Mouse (Mus musculus) frontal cortex, postnatal 36 days (tissue): ENCODE data around the gene Gm10271.

Experiments
- DNase-seq, 2 experiments: peaks; one replicate each; pipeline ENCODE4 v3.0.0; 2022; ENCODE audit warnings: low spot score in 2 of 2

Gm10271 gene

DNA sequence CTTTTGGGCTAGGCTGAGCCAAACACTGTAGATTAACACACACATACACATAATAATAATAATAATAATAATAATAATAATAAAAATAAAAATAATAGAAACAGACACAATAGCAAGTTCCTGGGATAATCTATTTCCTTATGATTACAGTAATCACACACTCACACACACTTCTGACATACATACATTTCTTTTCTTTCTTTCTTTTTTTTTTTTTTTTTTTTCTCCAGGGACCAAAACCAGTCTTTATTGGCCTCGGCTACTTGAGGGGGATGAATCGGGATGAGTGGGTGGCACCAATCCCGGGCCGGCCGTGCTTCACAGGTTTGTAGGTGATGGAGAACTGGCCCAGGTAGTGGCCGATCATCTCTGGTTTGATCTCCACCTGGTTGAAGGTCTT is at the start of gene Gm10271:
TSS of gene Gm10271 (minus strand) at position 101 of the 400 bp plus-strand sequence.
- no peak for DNase-seq

- DNase-seq = no peak
These were observed 48.8 kb upstream of the Gm10271 start for GRCm38 (mm10) chr10:117021020-117021754.

DNA sequence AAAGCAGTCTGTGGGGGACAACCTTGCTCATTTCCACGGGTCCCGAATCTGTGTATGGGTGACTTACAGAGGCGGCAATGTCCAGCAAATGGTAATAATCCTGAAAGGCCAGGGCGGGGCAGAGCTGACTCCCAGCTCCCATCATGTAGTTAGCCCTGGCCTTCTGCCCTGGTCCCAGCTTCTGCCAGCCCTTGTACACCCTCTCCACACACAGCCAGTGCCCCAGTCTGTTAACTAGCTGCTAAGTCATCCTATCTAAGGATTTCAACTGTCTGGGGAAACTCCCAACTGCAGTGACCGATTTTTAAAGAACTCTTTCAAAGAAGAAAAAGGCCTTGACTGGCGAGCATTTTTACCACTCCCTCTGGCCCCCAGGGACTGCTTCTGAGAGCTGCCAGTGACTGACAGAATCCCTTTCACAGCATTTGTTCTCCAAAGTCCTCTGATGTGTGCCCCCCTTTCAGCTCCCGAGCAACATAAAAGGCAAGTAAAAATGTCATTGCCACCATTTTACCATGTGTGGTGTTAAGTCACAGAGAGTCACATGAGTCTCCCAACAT is 46.0 kb upstream of the Gm10271 start:
- no peak for DNase-seq

GRCm38 (mm10) chr10:117014565-117014964 is 42.2 kb upstream of the Gm10271 start:
- DNase-seq = no peak

DNA sequence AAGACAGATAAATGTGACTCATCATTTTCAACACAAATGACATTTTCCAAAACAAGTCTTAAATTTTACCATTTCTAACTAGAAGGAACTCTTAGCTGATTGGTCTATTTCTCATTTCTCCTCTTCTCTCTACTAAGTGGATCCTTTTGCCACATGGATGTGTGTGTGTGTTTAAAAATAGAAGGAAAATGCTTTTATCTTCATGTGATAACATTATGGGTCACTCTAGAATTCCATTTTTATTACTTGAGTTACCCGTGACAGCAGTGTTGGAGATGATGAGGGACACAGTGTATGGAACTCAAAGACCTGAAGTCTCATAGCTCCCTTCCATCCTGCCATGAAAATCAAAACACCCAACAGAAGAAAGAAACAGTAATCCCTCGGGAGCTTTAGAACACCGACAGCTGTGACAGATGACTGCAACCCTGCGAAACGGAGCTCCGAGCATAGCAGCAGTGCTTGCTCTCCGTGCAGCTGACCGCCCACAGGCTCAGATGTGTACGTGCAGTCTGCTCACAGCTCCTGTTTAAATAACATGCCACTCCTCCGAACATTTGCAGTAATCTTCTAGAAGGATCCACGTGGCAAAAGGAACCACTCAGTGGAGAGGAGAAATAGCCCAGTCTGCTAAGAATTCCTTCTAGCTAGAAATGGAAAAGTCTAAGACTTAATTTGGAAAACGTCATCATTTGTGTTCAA is 41.4 kb upstream of the Gm10271 start:
- DNase-seq = peak; percentile 43 to 67

DNA sequence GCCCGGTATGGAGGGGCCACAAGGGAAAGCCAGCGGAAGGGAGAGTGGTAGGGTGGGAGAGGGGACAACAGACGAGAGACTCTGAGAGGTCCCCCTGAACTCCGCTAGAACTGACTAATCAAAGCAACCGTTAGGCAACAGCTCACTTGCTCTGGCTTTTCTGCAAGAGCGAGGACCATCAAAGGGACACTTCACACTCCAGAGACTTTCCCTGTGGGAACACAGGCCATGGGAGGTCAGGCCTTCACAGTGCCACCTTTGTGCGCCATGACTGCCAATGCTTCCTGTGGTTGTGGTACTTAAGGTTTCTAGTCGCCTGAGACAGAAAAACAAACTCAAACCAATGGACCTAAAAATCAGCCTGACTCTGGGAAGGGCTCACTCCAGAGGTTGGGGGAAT is 38.6 kb upstream of the Gm10271 start:
- DNase-seq = no peak

DNA sequence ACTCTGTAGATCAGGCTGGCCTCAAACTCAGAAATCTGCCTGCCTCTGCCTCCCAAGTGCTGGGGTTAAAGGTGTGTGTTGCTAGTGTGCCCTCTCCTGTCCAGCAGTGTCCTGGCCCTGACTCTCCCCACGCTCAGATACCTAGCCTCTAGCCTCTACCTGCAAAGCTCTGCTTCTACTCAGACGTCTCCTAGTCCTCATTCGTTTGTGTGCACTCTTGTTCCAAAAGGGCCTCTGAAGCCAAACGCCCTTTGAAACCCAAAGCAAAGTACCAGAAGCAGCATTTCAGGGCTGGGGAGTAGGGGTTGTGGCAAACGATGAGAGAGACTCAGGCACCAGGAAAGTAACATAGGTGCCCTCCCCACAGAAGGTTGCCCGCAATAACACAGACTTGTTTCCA is 37.3 kb upstream of the Gm10271 start:
- DNase-seq = no peak

DNA sequence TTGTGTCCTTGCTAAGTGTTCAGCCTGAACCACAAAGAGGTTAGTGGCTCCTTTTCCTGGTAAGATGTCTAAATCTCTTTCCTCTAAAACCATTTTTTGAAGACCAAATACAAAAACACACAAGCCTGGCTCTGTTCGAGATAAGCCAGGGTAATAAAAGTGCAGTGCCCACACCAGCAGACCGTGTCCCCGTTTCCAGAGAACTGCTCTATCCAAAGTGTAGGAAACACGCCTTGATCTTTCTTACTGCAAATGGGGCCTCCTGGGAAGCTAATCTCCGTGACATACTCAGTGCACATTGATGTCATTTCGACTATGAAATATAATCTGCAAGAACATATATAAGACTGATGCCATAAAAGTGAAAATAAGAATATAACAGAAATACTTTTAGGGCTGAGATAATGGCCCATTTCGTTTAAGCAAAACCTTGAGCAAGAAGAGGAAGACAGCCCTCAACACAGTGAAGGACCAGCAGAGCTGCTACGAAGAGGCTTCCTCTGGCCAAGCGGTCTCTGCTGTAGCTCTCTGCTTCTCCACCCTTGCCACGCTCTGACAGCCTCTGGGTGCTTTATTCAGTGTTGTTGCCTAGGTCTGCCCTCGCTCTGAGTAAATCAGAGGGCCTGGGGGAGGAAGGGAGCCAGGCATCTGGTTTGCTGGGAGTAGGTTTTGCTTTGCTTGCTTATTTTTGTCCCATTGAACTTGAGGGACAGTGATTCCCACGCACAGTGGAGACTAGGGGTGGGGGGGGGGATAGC is 33.5 kb upstream of the Gm10271 start:
- no peak for DNase-seq

DNA sequence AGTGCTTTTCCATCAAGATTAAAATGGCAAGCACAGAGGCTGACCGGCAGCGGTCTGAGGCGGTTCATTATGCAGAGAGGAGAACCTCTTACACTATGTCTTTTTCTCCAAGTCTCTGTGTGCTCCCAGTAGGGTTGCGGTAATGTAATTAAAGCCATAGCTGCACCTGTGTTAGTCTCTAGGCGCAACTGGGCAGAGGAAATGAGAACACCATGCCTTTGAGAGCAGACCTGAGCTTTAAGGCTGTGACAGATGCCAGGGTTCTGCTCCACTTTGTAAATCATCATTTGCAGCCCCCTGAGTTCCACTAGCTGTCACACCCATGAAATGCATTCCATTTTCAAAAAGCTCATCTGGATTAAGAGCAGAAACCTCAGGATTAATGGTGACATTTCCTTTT is 32.3 kb upstream of the Gm10271 start:
- no peak for DNase-seq

GRCm38 (mm10) chr10:117000975-117001374 is 28.6 kb upstream of the Gm10271 start:
- peak in 1 of 2 experiments; percentile 21 for DNase-seq

- DNase-seq = no peak
These were observed 26.5 kb upstream of the Gm10271 start for GRCm38 (mm10) chr10:116998716-116999455.

GRCm38 (mm10) chr10:116996236-116996600 is 23.8 kb upstream of the Gm10271 start:
- no peak for DNase-seq

DNA sequence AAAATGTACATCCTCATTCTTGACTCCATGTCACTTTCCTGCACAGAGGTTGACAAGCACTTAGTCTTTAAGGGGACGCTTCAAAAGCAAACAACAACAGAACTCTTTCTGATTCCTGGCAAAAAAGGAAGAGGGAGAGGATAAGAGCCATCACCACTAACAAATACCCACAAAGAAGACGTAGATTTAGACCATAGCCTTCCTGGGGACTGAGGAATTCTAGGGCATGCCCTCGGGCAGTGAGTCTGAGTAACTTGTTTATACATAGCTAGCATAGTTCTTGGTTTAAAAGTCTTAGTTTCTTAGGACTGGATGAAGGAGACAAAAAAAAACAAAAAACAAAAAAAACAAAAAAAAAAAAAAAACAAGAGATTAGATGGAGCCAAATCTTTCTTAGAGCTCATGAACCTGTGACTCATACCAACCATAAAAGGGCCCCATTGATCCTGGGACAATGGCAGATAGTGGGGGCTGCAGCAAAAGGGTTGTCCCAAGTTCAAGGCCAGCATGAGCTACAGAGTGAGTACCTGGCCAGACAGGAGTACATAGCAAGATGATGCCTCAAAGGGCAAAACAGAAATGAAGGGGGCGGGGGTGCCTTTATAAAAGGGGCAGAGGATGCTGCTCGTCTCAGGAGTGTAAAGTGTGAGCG is 23.3 kb upstream of the Gm10271 start:
- DNase-seq = no peak

GRCm38 (mm10) chr10:116995162-116995561 is 22.8 kb upstream of the Gm10271 start:
- DNase-seq = no peak

- DNase-seq = no peak
These were observed 21.6 kb upstream of the Gm10271 start for GRCm38 (mm10) chr10:116993971-116994370.

DNA sequence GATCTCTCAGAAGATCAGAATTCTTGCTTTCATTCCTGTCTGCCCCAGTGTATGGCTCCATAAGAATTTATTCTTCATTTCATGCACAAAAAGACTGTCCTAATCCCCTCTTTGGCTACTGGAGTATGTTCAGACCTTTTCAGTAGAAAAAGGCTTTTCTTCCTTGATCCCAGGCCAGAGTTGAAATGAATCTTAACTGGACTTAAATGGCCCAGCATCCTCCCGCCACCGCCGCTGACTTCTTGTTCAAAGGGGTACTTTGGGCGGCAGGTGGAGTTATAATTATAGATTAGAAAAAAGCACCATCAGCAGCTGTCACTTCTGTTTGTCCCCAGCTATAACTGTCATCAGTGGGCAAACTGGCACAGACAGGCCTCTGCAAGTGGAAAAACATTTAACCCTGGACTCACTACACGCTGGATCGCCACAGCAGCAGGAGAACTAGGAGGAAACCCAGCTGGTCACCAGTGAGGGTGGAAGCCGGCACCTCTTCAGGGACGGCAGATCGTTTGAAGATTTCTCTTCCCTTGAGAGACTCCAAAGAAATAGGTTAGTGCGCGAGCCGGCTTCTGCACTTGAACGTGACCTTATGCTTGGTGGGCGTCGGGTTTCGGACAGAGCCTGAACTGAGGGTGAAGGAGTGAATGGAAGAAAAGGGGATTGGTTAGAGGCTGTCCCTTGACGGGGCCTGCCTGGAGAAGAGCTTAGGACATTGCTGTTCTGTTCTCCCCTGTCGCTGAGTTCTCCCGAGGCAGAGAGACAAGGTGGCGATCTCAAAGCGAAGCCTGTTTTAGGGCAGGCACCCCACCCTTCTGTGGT is 14.1 kb upstream of the Gm10271 start, which contains the start of gene Best3:
TSS of gene Best3 (plus strand) at position 51 of the 819 bp plus-strand sequence.
- no peak for DNase-seq

GRCm38 (mm10) chr10:116984836-116985235 is 12.4 kb upstream of the Gm10271 start:
- DNase-seq = no peak

- no peak for DNase-seq
These were observed 10.1 kb upstream of the Gm10271 start for GRCm38 (mm10) chr10:116982526-116982925.

DNA sequence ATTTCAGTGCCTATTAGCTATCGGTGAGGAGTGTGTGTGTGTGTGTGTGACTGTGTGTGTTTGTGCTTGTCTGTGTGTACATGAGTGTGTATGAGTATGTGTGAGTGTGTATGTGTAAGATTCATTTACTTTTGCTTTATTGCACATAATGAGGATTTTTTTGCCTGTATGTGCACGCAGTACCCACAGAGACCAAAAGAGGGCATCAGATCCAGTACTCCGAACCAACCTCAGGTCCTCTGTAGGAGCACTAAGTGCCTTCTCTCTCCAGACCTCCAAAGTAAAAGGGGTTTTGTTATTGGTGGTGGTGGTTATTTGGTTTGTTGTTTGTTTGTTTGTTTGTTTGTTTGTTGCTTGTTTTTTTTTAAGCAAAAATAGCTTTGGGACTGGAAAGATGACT is 8.5 kb upstream of the Gm10271 start:
- no peak for DNase-seq

DNA sequence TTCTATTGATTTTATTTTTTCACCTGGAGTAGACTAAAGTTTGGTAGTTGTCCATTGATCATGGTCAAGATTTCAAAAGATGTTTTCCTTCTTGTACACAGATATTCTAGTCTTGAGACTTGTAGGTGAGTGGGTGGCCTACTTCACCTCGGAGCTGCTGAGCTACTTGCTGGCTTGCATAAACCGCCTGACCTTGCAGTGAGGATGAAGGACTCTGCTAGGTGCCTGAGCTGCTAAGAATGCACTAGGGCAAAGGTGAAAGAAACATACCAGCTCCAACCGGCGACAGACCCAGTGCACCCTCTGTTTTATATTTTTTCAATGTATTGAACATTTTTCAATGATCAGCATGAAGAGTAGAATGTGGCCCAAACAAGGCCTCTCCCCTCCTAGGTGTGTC is 7.9 kb upstream of the Gm10271 start:
- no peak for DNase-seq
